Mouse (Mus musculus) kidney, embryonic 15.5 days (tissue): ENCODE measurements around the gene Prss22. TPM values are rescaled to one million over a fixed set of nuclear protein-coding genes. Genes with fewer than 3 reads are reported as not detected.

ENCODE experiments used
- ATAC-seq: fragments of 200-750 bp; cut with Nextera tagmentation; replicated peaks from 2 replicates; pipeline ENCODE4 v1.8.0; 2017; ENCODE audit warnings: moderate TSS enrichment; ENCODE audit not compliant: low FRiP score
- H3K27ac ChIP-seq: fragments of 300-500 bp; sonication (generic); 2 replicates; pipeline ENCODE4 v1.5.1; 2015; ENCODE audit warnings: mild to moderate bottlenecking, inconsistent platforms
- H3K27me3 ChIP-seq: fragments of 300-500 bp; sonication (generic); 2 replicates; pipeline ENCODE4 v1.6.1; 2015; ENCODE audit warnings: inconsistent platforms
- H3K36me3 ChIP-seq: fragments of 300-500 bp; sonication (generic); 2 replicates; pipeline ENCODE4 v1.6.1; 2015; ENCODE audit warnings: inconsistent platforms
- H3K4me1 ChIP-seq: fragments of 300-500 bp; sonication (generic); 2 replicates; pipeline ENCODE4 v1.6.1; 2015; ENCODE audit warnings: inconsistent platforms
- H3K4me2 ChIP-seq: fragments of 300-500 bp; sonication (generic); 2 replicates; pipeline ENCODE4 v1.6.1; 2015; ENCODE audit warnings: moderate library complexity, mild to moderate bottlenecking, inconsistent platforms
- H3K4me3 ChIP-seq: fragments of 300-500 bp; sonication (generic); replicated peaks from 2 replicates; pipeline ENCODE4 v1.5.1; 2015; ENCODE audit warnings: mild to moderate bottlenecking, inconsistent platforms
- H3K9ac ChIP-seq: fragments of 300-500 bp; sonication (generic); 2 replicates; pipeline ENCODE4 v1.6.1; 2015; ENCODE audit warnings: mild to moderate bottlenecking, inconsistent platforms
- H3K9me3 ChIP-seq: fragments of 300-500 bp; sonication (generic); replicated peaks from 2 replicates; pipeline ENCODE4 v1.6.1; 2016; ENCODE audit warnings: inconsistent platforms
- WGBS: fragments of 180-500 bp; shearing (Covaris S2); methylation state at CpG from one replicate; pipeline ENCODE4 v1.1.7; 2015; ENCODE audit warnings: mixed read lengths; 5-methylcytosine and 5-hydroxymethylcytosine counted together
- polyA plus RNA-seq: library from polyadenylated mRNA; unstranded; fragments of >200 nt; fragmentation: Nextera tagmentation; extraction: Ambion mirVana; gene quantifications from 2 replicates; pipeline ENCODE4 v1.2.1, GENCODE M21; 2015

Gene Prss22
- polyA plus RNA-seq = 0.57 and 1.2 TPM in 2 replicates

DNA sequence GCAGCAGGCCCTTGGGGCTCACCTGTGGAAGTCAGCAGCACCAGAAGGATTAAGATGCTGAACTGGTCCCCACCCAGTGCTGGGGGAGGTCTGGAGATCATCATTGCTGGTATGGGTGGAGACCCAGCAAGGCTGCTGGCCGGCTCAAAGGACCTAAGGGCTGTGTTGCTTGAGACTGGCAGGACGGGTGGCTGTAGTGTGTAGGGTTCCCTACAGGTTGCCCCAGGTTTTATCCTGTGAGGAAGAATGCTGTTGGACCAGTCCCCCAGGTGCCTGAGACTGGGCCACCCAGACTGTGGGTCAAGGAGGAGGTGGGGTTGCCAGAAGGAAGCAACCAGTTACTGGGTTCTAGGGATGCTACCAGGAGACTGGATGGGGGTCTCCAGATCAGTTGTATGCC is at the start of gene Prss22:
Gene Prss22, minus strand, starts transcription at position 200 of the 400 bp plus-strand sequence.
- Histone ChIP-seq H3K9me3 (no peaks in the 10 kb centered on the region), H3K27ac (no peak within 1 kb of the TSS), H3K27me3 (no peaks in the 10 kb centered on the region), H3K9ac (no peak within 1 kb of the TSS), H3K36me3 (no peaks in the 10 kb centered on the region), H3K4me1 (peaks cover 10% of the 10 kb centered on the region), H3K4me2 (no peak within 1 kb of the TSS), H3K4me3 (no peak within 1 kb of the TSS)
- 42% methylated on average over 2 of the region's 2 CpGs for WGBS
- no peak for ATAC-seq

DNA sequence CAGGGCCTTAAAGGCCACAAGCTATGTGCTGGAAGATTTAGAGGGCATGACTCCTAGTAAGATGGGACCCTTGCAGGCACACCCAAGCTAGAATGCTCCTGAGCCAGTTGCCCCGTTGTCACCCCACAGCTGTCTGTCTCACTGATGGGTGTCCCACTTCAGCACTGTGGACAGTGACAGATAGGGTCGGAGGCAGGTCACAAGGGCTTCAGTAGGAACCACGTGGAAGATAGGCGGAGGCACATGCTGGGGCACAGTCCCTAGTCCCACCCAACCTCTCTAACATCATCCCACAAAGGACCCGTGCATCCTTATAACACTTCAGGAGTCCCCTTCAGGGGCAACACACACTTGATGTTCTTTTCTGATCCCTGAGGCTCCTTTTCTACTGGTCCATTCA is 48.1 kb upstream of the Prss22 start:
- H3K4me1 ChIP-seq = no peaks in the 10 kb centered on the region
- no peaks in the 10 kb centered on the region for H3K27me3 ChIP-seq
- no peak overlapping the region for H3K4me2 ChIP-seq
- no peak overlapping the region for H3K4me3 ChIP-seq
- no peaks in the 10 kb centered on the region for H3K9me3 ChIP-seq
- ATAC-seq = no peak
- H3K9ac ChIP-seq = no peak overlapping the region
- H3K27ac ChIP-seq = no peak overlapping the region
- H3K36me3 ChIP-seq = peaks cover 46% of the 10 kb centered on the region
- 46% methylated on average over 5 of the region's 5 CpGs for WGBS

DNA sequence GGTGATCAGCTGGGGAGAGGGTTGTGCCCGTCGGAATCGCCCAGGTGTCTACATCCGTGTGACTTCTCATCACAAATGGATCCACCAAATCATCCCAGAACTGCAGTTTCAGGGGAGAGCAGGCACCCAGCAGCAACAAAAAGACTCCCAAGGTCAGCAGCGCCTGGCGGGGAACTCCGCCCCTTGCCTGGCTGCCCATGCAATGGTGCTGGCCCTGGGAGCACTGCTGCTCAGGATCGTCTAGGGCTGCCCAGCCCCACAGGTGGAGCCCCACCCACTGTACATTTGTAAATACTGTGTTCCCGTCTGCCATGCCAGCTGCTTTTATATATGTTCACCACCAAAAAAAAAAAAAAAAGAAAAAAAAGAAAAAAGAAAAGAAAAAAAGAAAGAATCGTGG is 47.7 kb upstream of the Prss22 start:
- H3K9ac ChIP-seq = no peak overlapping the region
- 78% methylated on average over 10 of the region's 10 CpGs for WGBS
- H3K4me3 ChIP-seq = no peak overlapping the region
- H3K9me3 ChIP-seq = no peaks in the 10 kb centered on the region
- no peak overlapping the region for H3K4me2 ChIP-seq
- no peak for ATAC-seq
- peaks cover 41% of the 10 kb centered on the region for H3K36me3 ChIP-seq
- no peak overlapping the region for H3K27ac ChIP-seq
- no peaks in the 10 kb centered on the region for H3K4me1 ChIP-seq
- H3K27me3 ChIP-seq = no peaks in the 10 kb centered on the region

DNA sequence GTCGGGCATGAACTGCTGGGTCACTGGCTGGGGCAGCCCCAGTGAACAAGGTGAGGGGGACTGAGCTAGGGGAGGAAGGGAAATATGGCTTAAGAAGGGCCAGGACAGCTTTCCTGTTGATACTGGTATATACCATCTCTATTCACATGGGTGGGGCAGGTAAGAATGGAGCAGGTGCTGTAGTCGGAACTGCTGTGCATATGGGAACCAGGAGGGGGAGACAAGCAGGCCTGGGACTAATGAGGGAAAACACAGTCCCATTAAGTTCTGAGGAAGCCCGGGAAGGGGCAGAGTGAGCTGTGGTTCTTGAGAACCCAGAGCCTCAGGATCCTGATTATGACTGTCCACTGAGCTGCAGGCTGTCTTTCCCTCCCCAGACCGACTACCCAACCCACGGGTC is 46.6 kb upstream of the Prss22 start:
- Histone ChIP-seq H3K4me1 (no peaks in the 10 kb centered on the region), H3K9me3 (no peaks in the 10 kb centered on the region), H3K4me2 (no peak overlapping the region), H3K27me3 (no peaks in the 10 kb centered on the region), H3K4me3 (no peak overlapping the region), H3K9ac (no peak overlapping the region), H3K27ac (no peak overlapping the region), H3K36me3 (peaks cover 32% of the 10 kb centered on the region)
- 47% methylated on average over 5 of the region's 5 CpGs for WGBS
- ATAC-seq = no peak

- WGBS = 73% methylated on average over 4 of the region's 4 CpGs
- ATAC-seq = no peak
- H3K36me3 ChIP-seq = no peaks in the 10 kb centered on the region
- no peak within 1 kb of the TSS for H3K9ac ChIP-seq
- H3K4me3 ChIP-seq = no peak within 1 kb of the TSS
- H3K27ac ChIP-seq = no peak within 1 kb of the TSS
- no peaks in the 10 kb centered on the region for H3K4me1 ChIP-seq
- no peaks in the 10 kb centered on the region for H3K9me3 ChIP-seq
- no peaks in the 10 kb centered on the region for H3K27me3 ChIP-seq
- no peak within 1 kb of the TSS for H3K4me2 ChIP-seq
These were observed 39.9 kb upstream of the Prss22 start, which contains the start of gene Prss27 for GRCm38 (mm10) chr17:24037844-24038243. Prss27 (plus strand) TSS chr17:24038144.

DNA sequence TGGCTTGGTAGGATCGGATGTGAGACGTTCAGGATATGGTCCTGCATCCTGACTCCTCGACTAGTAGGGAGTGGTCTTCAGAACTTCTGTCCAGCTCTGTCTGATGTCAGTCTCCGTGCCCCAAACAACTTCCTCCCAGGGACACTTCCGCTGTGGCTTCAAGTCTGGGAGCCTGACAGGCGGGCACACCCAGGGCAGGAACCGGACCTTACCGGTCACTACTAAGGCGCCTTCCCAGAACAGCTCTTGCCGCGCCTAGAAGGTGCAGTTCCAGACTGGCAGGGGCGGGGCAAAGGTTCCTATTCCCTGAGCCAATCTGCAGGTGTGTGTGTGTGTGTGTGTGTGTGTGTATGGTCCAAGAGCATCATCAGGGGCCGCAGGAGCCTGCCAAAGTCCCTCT is 39.5 kb upstream of the Prss22 start:
- H3K4me1 ChIP-seq = no peaks in the 10 kb centered on the region
- ATAC-seq = peak; percentile 43; the same call in 1 of the 2 replicates
- H3K36me3 ChIP-seq = no peaks in the 10 kb centered on the region
- H3K9me3 ChIP-seq = no peaks in the 10 kb centered on the region
- no peak overlapping the region for H3K4me2 ChIP-seq
- no peak overlapping the region for H3K9ac ChIP-seq
- no peak overlapping the region for H3K4me3 ChIP-seq
- no peak overlapping the region for H3K27ac ChIP-seq
- WGBS = 78% methylated on average over 13 of the region's 13 CpGs
- H3K27me3 ChIP-seq = no peaks in the 10 kb centered on the region

GRCm38 (mm10) chr17:24036954-24037353 is 39.1 kb upstream of the Prss22 start:
- H3K4me3 ChIP-seq = no peak overlapping the region
- ATAC-seq = 0 out of 2 replicates have a peak, but pooled peaks have one; percentile 33
- H3K4me2 ChIP-seq = no peak overlapping the region
- H3K27me3 ChIP-seq = no peaks in the 10 kb centered on the region
- H3K9ac ChIP-seq = no peak overlapping the region
- H3K4me1 ChIP-seq = no peaks in the 10 kb centered on the region
- H3K36me3 ChIP-seq = no peaks in the 10 kb centered on the region
- no peak overlapping the region for H3K27ac ChIP-seq
- no peaks in the 10 kb centered on the region for H3K9me3 ChIP-seq
- 69% methylated on average over 6 of the region's 6 CpGs for WGBS

DNA sequence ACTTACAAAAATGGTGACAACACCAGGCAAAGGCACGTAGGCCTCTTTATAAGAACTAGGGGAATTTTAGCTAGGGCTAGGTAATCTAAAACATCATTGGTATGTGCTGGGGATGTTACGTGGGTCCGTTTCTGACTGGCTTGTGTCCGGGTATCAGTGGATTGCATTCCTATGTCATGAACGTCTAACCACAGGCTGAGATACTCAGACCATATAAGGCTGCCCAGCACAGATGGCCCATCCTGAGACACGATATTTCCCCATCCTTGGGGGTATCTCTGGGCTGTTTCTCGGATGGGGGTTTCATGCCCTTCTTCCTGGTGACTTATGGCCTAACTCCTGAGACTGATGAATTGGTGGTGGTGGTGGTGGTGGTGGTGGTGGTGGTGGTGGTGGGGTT is 37.2 kb upstream of the Prss22 start:
- Histone ChIP-seq H3K9me3 (no peaks in the 10 kb centered on the region), H3K4me1 (no peaks in the 10 kb centered on the region), H3K4me2 (no peak overlapping the region), H3K27ac (no peak overlapping the region), H3K4me3 (no peak overlapping the region), H3K9ac (no peak overlapping the region), H3K27me3 (no peaks in the 10 kb centered on the region), H3K36me3 (no peaks in the 10 kb centered on the region)
- 82% methylated on average over 7 of the region's 7 CpGs for WGBS
- ATAC-seq = no peak

- no peak overlapping the region for H3K4me3 ChIP-seq
- no peaks in the 10 kb centered on the region for H3K27me3 ChIP-seq
- H3K4me2 ChIP-seq = no peak overlapping the region
- H3K36me3 ChIP-seq = no peaks in the 10 kb centered on the region
- WGBS = 89% methylated on average over 22 of the region's 22 CpGs
- no peaks in the 10 kb centered on the region for H3K4me1 ChIP-seq
- no peak overlapping the region for H3K9ac ChIP-seq
- no peak for ATAC-seq
- H3K9me3 ChIP-seq = no peaks in the 10 kb centered on the region
- no peak overlapping the region for H3K27ac ChIP-seq
These were observed 32.7 kb upstream of the Prss22 start for GRCm38 (mm10) chr17:24030551-24030950.

GRCm38 (mm10) chr17:24029477-24029876 is 31.6 kb upstream of the Prss22 start:
- H3K27ac ChIP-seq = no peak overlapping the region
- H3K4me1 ChIP-seq = no peaks in the 10 kb centered on the region
- no peaks in the 10 kb centered on the region for H3K36me3 ChIP-seq
- no peak for ATAC-seq
- H3K9ac ChIP-seq = no peak overlapping the region
- no peaks in the 10 kb centered on the region for H3K27me3 ChIP-seq
- 85% methylated on average over 7 of the region's 7 CpGs for WGBS
- H3K4me3 ChIP-seq = no peak overlapping the region
- H3K9me3 ChIP-seq = no peaks in the 10 kb centered on the region
- H3K4me2 ChIP-seq = no peak overlapping the region

DNA sequence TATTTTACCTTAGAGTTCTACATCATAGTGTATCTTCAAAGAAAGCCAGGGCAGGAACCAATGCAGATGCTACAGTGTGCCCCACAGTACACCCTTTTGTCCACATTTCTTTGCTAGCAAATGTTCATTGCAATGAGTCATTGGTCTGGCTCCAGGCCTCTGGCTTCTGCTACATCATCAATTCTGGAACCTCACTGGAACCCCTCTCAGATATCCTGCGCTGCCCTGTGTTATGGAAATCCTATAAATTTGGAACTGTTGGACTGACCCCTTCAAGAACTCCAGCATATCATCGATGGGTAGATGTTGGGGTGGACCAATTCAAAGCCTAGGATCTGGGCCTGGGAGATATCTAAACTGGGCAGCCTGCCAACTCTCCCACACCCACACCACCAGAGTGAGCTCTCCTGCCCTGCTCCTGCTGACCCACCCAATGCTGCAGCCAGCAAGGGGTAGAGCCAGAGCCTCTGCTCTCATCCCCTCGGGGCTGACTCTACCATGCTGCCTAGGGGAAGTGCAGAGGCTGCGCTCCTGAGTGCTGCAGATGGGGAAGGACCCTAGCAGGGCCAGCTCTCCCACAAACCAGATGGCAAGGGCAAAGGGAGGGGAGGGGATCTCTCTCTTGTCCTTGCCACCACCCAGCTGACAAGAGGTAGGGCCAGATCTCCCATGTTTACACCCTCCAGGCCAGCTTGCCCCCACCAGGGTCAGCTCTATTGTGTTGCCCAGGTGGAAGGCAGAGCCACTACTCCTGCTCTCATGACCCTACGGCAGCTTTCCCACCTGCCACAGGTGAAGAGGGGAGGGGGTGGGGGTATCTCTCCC is 23.7 kb upstream of the Prss22 start:
- no peak overlapping the region for H3K4me3 ChIP-seq
- no peak overlapping the region for H3K9ac ChIP-seq
- peak; percentile 22; the same call in 1 of the 2 replicates for ATAC-seq
- no peaks in the 10 kb centered on the region for H3K4me1 ChIP-seq
- no peak overlapping the region for H3K4me2 ChIP-seq
- no peak overlapping the region for H3K27ac ChIP-seq
- WGBS = 63% methylated on average over 5 of the region's 5 CpGs
- no peaks in the 10 kb centered on the region for H3K36me3 ChIP-seq
- no peaks in the 10 kb centered on the region for H3K9me3 ChIP-seq
- no peaks in the 10 kb centered on the region for H3K27me3 ChIP-seq

DNA sequence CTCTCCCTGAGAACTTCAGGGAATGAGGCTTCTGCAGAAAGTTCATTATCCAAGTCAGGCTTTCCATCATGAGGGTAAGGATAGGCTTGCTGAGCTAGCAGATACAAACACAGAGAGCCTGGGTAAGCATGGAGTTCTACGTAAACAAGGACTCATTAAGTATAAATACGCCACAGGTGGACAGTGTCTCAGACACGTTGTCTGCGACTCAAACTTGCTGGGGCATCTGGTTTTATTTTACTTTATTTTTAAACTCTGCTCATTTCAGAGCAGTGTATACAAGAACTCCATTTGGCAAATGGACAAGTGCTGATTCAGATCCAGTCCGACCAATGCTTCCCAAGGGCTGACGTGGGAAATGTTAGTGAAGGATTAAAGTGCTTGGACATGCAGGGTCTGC is 22.8 kb upstream of the Prss22 start:
- H3K36me3 ChIP-seq = no peaks in the 10 kb centered on the region
- H3K27ac ChIP-seq = no peak overlapping the region
- WGBS = 69% methylated on average over 6 of the region's 6 CpGs
- H3K4me2 ChIP-seq = no peak overlapping the region
- H3K9ac ChIP-seq = no peak overlapping the region
- no peak overlapping the region for H3K4me3 ChIP-seq
- no peaks in the 10 kb centered on the region for H3K27me3 ChIP-seq
- no peaks in the 10 kb centered on the region for H3K9me3 ChIP-seq
- no peaks in the 10 kb centered on the region for H3K4me1 ChIP-seq
- ATAC-seq = no peak

- ATAC-seq = no peak
- no peak overlapping the region for H3K9ac ChIP-seq
- 35% methylated on average over 14 of the region's 14 CpGs for WGBS
- no peaks in the 10 kb centered on the region for H3K27me3 ChIP-seq
- no peaks in the 10 kb centered on the region for H3K36me3 ChIP-seq
- no peak overlapping the region for H3K27ac ChIP-seq
- no peak overlapping the region for H3K4me3 ChIP-seq
- H3K9me3 ChIP-seq = no peaks in the 10 kb centered on the region
- no peaks in the 10 kb centered on the region for H3K4me1 ChIP-seq
- H3K4me2 ChIP-seq = no peak overlapping the region
These were observed 17.8 kb upstream of the Prss22 start for GRCm38 (mm10) chr17:24015727-24016126.
